Comparison of ENCODE assay signal across 14 mouse cellular contexts in the genomic region with DNA sequence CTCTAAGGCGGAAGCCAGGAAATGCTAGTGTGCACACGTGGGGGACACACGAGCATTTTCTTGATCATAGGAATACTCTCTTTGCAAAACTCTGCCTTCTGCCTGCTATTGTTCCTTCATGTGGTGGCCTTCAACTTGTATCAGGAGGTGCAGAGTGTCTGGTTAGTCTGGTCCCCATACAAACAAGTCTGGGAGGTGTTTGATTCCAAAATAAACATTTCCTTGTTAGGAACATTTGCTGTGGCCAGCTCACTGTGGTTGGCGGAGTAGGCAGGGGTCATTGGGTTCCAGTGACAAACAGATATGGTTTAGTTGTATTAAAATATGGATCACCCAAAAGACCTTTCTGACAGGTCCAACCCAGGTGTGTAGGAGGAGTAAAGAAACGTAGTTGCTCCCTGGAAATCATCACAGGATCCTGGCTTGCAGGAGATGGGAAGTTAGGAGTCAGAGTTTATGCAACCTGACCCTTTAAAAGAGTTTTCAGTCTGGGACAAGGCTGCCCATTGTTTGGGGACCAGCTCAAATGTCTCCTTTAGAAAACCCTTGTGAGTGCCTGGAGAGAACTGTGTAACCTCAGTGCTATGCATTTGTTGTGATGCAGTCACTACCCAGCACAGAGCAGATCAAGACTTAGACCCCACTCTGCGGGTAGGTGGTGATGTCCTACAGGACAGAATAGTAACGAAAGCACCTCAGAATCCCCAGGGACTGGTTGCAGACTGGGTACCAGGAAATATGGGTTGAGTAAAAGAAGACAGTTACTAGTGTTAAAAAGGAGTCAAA. TPM values are rescaled to one million over a fixed set of nuclear protein-coding genes. Genes with fewer than 3 reads are reported as not detected.
A peak's percentile ranks its signal among the peaks of the same experiment; 100 is the strongest.
DNase-seq lines count a peak whose midpoint lies in the region; ATAC-seq lines count a peak whose summit lies in the region.
"Had no signal": no experiment of that assay in that cellular context is flagged by ENCODE, and none has a peak within 500 bp of the region (broad histone marks: within the 10 kb centered on the region; RNA-seq: fewer than 3 reads in every experiment).

No protein-coding gene starts in this region.

- peaks cover 11% of the 10 kb centered on the region for H3K4me1 ChIP-seq in heart, embryonic 12.5 days (replicated peaks)
- H3K4me1 ChIP-seq in embryonic facial prominence, embryonic 12.5 days, result peaks cover 6% of the 10 kb centered on the region; the same call in 1 of the 2 replicates
- H3K4me1 ChIP-seq: embryonic facial prominence, embryonic 15.5 days had no signal

- H3K4me3 ChIP-seq in heart, embryonic 12.5 days, result no peak overlapping the region
- H3K4me3 ChIP-seq in embryonic facial prominence, embryonic 12.5 days, result no peak overlapping the region
- H3K4me3 ChIP-seq: embryonic facial prominence, embryonic 15.5 days had no signal

- peaks cover 31% of the 10 kb centered on the region for H3K36me3 ChIP-seq in heart, embryonic 12.5 days
- H3K36me3 ChIP-seq in embryonic facial prominence, embryonic 12.5 days, result peaks cover 32% of the 10 kb centered on the region

- WGBS in heart, embryonic 12.5 days, result 60% methylated on average over 7 of the region's 7 CpGs
- 30% methylated on average over 7 of the region's 7 CpGs for WGBS in embryonic facial prominence, embryonic 12.5 days

- DNase-seq in heart, postnatal 10 days, result no peak
- peak; percentile 20 to 36 for DNase-seq in lung, adult 18-20 months
- DNase-seq in lung, postnatal 14 days, result no peak
- DNase-seq in mesoderm, embryonic 11.5 days (ENCODE audit: low read depth, low spot score), result peak; percentile 9
- DNase-seq in neural tube, embryonic 10.5 days (ENCODE audit: extremely low spot score, low spot score), result no peak
- no peak for DNase-seq in gastrocnemius, adult 18-20 months (ENCODE audit: low spot score)
- DNase-seq: B cell, adult 2 months; cerebellum, adult 11 months; gastrocnemius, postnatal 36 days; heart, postnatal 36 days; thymus, adult 2 months had no signal

- no peak overlapping the region for H3K9ac ChIP-seq in heart, embryonic 12.5 days
- no peak overlapping the region for H3K9ac ChIP-seq in embryonic facial prominence, embryonic 12.5 days
- H3K9ac ChIP-seq: embryonic facial prominence, embryonic 15.5 days had no signal

- H3K27me3 ChIP-seq in heart, embryonic 12.5 days (replicated peaks), result no peaks in the 10 kb centered on the region
- no peaks in the 10 kb centered on the region for H3K27me3 ChIP-seq in embryonic facial prominence, embryonic 12.5 days
- H3K27me3 ChIP-seq: embryonic facial prominence, embryonic 15.5 days had no signal

- no peak for ATAC-seq in heart, embryonic 12.5 days (ENCODE audit: insufficient number of reproducible peaks, low FRiP score)
- ATAC-seq in embryonic facial prominence, embryonic 12.5 days (ENCODE audit: insufficient number of reproducible peaks, insufficient read depth, low FRiP score, low TSS enrichment), result no peak

- intact Hi-C loops in heart, postnatal 10 days (cut with DNase I), result no loop called here

- H3K4me2 ChIP-seq in heart, embryonic 12.5 days, result no peak overlapping the region
- no peak overlapping the region for H3K4me2 ChIP-seq in embryonic facial prominence, embryonic 12.5 days (replicated peaks)
- H3K4me2 ChIP-seq: embryonic facial prominence, embryonic 15.5 days had no signal

- peaks cover 7% of the 10 kb centered on the region for H3K9me3 ChIP-seq in heart, embryonic 12.5 days (replicated peaks)
- H3K9me3 ChIP-seq in embryonic facial prominence, embryonic 12.5 days, result no peaks in the 10 kb centered on the region
- H3K9me3 ChIP-seq: embryonic facial prominence, embryonic 15.5 days had no signal

- H3K27ac ChIP-seq in heart, embryonic 12.5 days (ENCODE audit: poor library complexity, severe bottlenecking), result 0 out of 2 replicates have a peak overlapping the region, but pooled peaks have one; percentile 12
- H3K27ac ChIP-seq in embryonic facial prominence, embryonic 12.5 days, result peak overlapping the region; percentile 30; the same call in 1 of the 2 replicates
- H3K27ac ChIP-seq: embryonic facial prominence, embryonic 15.5 days had no signal

RNA-seq across cellular contexts. Expression of a gene that starts 28.2 kb away (rescaled TPM):
- polyA plus RNA-seq in heart, embryonic 12.5 days (2016; fragmentation: Nextera tagmentation; extraction: Ambion mirVana), result 26.6 and 27.8 TPM in 2 replicates
- total RNA-seq in heart, postnatal 10 days (2021), result 10 to 100 TPM; 23.9 to 27.9 TPM
- 43.0 and 43.1 TPM in 2 replicates for polyA plus RNA-seq in embryonic facial prominence, embryonic 12.5 days (2016; fragmentation: Nextera tagmentation; extraction: Ambion mirVana)
- total RNA-seq in gastrocnemius, adult 18-20 months (2021), result 10 to 100 TPM; 25.4 to 25.9 TPM

RNA-seq across cellular contexts. Expression of a gene that starts 34.7 kb away (rescaled TPM):
- polyA plus RNA-seq in heart, embryonic 12.5 days (2016; fragmentation: Nextera tagmentation; extraction: Ambion mirVana), result 37.9 and 45.9 TPM in 2 replicates
- 10 to 100 TPM; 13.9 to 14.6 TPM for total RNA-seq in heart, postnatal 10 days (2021)
- 75.7 and 79.1 TPM in 2 replicates for polyA plus RNA-seq in embryonic facial prominence, embryonic 12.5 days (2016; fragmentation: Nextera tagmentation; extraction: Ambion mirVana)
- 1 to 10 TPM; 5.8 to 7.6 TPM for total RNA-seq in gastrocnemius, adult 18-20 months (2021)

RNA-seq across cellular contexts. Expression of a gene that starts 43.7 kb away (rescaled TPM):
- polyA plus RNA-seq in heart, embryonic 12.5 days (2016; fragmentation: Nextera tagmentation; extraction: Ambion mirVana), result 10.3 and 11.2 TPM in 2 replicates
- 10 to 100 TPM; 34.8 to 36.2 TPM for total RNA-seq in heart, postnatal 10 days (2021)
- 16.0 and 18.5 TPM in 2 replicates for polyA plus RNA-seq in embryonic facial prominence, embryonic 12.5 days (2016; fragmentation: Nextera tagmentation; extraction: Ambion mirVana)
- 10 to 100 TPM; 51.3 to 56.9 TPM for total RNA-seq in gastrocnemius, adult 18-20 months (2021)

Comparison
In these comparisons a context has a peak if more than half of its experiments do, and no peak if none do; other contexts are left out.
1. DNase-seq: peak in lung, adult 18-20 months (2 of 2) and mesoderm, embryonic 11.5 days (single experiment); none in heart, postnatal 10 days (0 of 2), lung, postnatal 14 days (single experiment), neural tube, embryonic 10.5 days (single experiment) and gastrocnemius, adult 18-20 months (single experiment).